Comparison of ENCODE assay signal across 16 mouse cellular contexts in the genomic region with DNA sequence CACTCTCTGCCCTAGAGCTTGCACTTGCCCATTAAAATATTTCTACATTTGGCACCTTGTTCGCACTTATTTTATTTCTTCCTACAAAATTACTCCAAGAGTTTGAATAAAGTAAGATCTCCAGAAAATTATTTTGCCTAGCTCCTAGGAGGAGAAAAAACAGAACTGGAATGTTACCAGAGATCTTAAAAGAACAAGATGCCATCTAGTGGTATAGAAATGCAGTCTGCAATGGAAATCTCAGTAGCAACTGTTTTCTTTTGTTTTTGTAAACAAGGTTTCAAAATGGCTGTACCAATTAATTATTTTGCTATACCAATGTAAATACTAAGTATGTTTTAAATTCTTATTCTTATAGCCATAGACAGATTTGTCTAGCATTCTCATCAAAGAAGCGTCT. TPM values are rescaled to one million over a fixed set of nuclear protein-coding genes. Genes with fewer than 3 reads are reported as not detected.
A peak's percentile ranks its signal among the peaks of the same experiment; 100 is the strongest.
DNase-seq lines count a peak whose midpoint lies in the region; TF ChIP-seq lines count a peak whose summit lies in the region.
"Had no signal": no experiment of that assay in that cellular context is flagged by ENCODE, and none has a peak within 500 bp of the region (broad histone marks: within the 10 kb centered on the region; RNA-seq: fewer than 3 reads in every experiment).

No protein-coding gene starts in this region.

- no peaks in the 10 kb centered on the region for H3K9me3 ChIP-seq in E14TG2a.4 (ENCODE audit: low read length)
- H3K9me3 ChIP-seq: embryonic facial prominence, embryonic 15.5 days had no signal

- peak; percentile 5 for DNase-seq in embryo, embryonic 11 days
- DNase-seq in embryo, embryonic 10 days (ENCODE audit: low spot score) = no peak
- no peak for DNase-seq in layer of hippocampus, adult 2 months (ENCODE audit: low spot score in 2 of 2)
- no peak for DNase-seq in layer of hippocampus, postnatal 25 days (ENCODE audit: extremely low spot score in 1 of 2, low spot score in 1 of 2)
- peak; percentile 31 for DNase-seq in induced T-regulatory cell, adult 2 months (ENCODE audit: low read depth)
- no peak for DNase-seq in adrenal gland, postnatal 36 days
- no peak for DNase-seq in frontal cortex, postnatal 14 days (ENCODE audit: low spot score in 2 of 2)
- DNase-seq: cerebellum, adult 11 months; gastrocnemius, postnatal 10 days; heart, postnatal 10 days; kidney, adult 18-20 months; lung, adult 18-20 months; thymus, postnatal 4 days had no signal

- H3K36me3 ChIP-seq in E14TG2a.4 (ENCODE audit: insufficient read depth, low read length) = no peaks in the 10 kb centered on the region
- H3K36me3 ChIP-seq: embryonic facial prominence, embryonic 15.5 days had no signal

- no peak overlapping the region for H3K4me3 ChIP-seq in layer of hippocampus, adult 2 months
- H3K4me3 ChIP-seq in E14TG2a.4 (replicated peaks; ENCODE audit: low read length) = no peak overlapping the region
- H3K4me3 ChIP-seq: embryonic facial prominence, embryonic 15.5 days had no signal

- no peaks in the 10 kb centered on the region for H3K27me3 ChIP-seq in E14TG2a.4 (ENCODE audit: insufficient read depth, low read length)
- H3K27me3 ChIP-seq: embryonic facial prominence, embryonic 15.5 days had no signal

- H3K4me1 ChIP-seq in E14TG2a.4 (replicated peaks; ENCODE audit: low read depth, low read length) = no peaks in the 10 kb centered on the region
- H3K4me1 ChIP-seq: embryonic facial prominence, embryonic 15.5 days had no signal

- peak; percentile 85 for TF ChIP-seq CTCF in layer of hippocampus, adult 2 months (conservative IDR thresholded peaks at IDR 0.05)
- peak; percentile 21; the same call in 1 of the 2 replicates for TF ChIP-seq CTCF in E14TG2a.4 (conservative IDR thresholded peaks at IDR 0.05; ENCODE audit: low read length)

- no peak overlapping the region for H3K27ac ChIP-seq in layer of hippocampus, adult 2 months
- H3K27ac ChIP-seq: embryonic facial prominence, embryonic 15.5 days had no signal

RNA-seq across cellular contexts. Expression of a gene that starts 7.0 kb away (rescaled TPM):
- not detected for total RNA-seq in layer of hippocampus, adult 2 months (2021)
- total RNA-seq in layer of hippocampus, postnatal 25 days (2021) = not detected
- total RNA-seq in adrenal gland, postnatal 36 days (2021) = not detected
- total RNA-seq: gastrocnemius, postnatal 10 days; heart, postnatal 10 days; left cerebral cortex, postnatal 10 days had no signal

RNA-seq across cellular contexts. Expression of a gene that starts 17.2 kb away (rescaled TPM):
- not detected for total RNA-seq in layer of hippocampus, adult 2 months (2021)
- total RNA-seq in layer of hippocampus, postnatal 25 days (2021) = not detected
- not detected for total RNA-seq in adrenal gland, postnatal 36 days (2021)
- total RNA-seq: gastrocnemius, postnatal 10 days; heart, postnatal 10 days; left cerebral cortex, postnatal 10 days had no signal

RNA-seq across cellular contexts. Expression of a gene that starts 19.6 kb away (rescaled TPM):
- not detected for total RNA-seq in layer of hippocampus, adult 2 months (2021)
- total RNA-seq in layer of hippocampus, postnatal 25 days (2021) = not detected
- not detected for total RNA-seq in adrenal gland, postnatal 36 days (2021)
- total RNA-seq: gastrocnemius, postnatal 10 days; heart, postnatal 10 days; left cerebral cortex, postnatal 10 days had no signal

RNA-seq across cellular contexts. Expression of a gene that starts 27.6 kb away (rescaled TPM):
- total RNA-seq in layer of hippocampus, adult 2 months (2021) = not detected
- not detected for total RNA-seq in layer of hippocampus, postnatal 25 days (2021)
- not detected for total RNA-seq in adrenal gland, postnatal 36 days (2021)
- total RNA-seq: gastrocnemius, postnatal 10 days; heart, postnatal 10 days; left cerebral cortex, postnatal 10 days had no signal

RNA-seq across cellular contexts. Expression of a gene that starts 37.3 kb away (rescaled TPM):
- not detected for total RNA-seq in layer of hippocampus, adult 2 months (2021)
- not detected for total RNA-seq in layer of hippocampus, postnatal 25 days (2021)
- not detected for total RNA-seq in adrenal gland, postnatal 36 days (2021)
- total RNA-seq: gastrocnemius, postnatal 10 days; heart, postnatal 10 days; left cerebral cortex, postnatal 10 days had no signal

Comparison
In these comparisons a context has a peak if more than half of its experiments do, and no peak if none do; other contexts are left out.
1. DNase-seq: peak in embryo, embryonic 11 days (single experiment) and induced T-regulatory cell, adult 2 months (single experiment); none in embryo, embryonic 10 days (single experiment), layer of hippocampus, adult 2 months (0 of 2), layer of hippocampus, postnatal 25 days (0 of 2), adrenal gland, postnatal 36 days (0 of 2) and frontal cortex, postnatal 14 days (0 of 2).